Mouse (Mus musculus) T-helper 17 cell (primary cell): Measurements from ENCODE around the gene Kctd6.
"Not testable (repeated sequence)": the region's sequence is repeated elsewhere in the genome, so short reads cannot be mapped to it uniquely, and the experiment has no call there.

Experiments
- in situ Hi-C, 2 experiments: fragments of 300-600 bp; cut with MboI, MseI; formaldehyde crosslinking; loops; 1 replicate in 1 of 2; 2 replicates in 1 of 2; pipeline ENCODE4 v1.15.1; 2025; ENCODE audit warnings: high pct_unique_total_duplicates in 2 of 2

Gene Kctd6

GRCm38 (mm10) chr14:8250141-8250871 lies 36.4 kb downstream of the Kctd6 start:
- in situ Hi-C loops, result no loop called here

- in situ Hi-C loops, result no loop called here
Observed at GRCm38 (mm10) chr14:8251330-8251885, 37.5 kb downstream of the Kctd6 start.

- in situ Hi-C loops, result no loop called here
Observed at GRCm38 (mm10) chr14:8255076-8255729, 41.3 kb downstream of the Kctd6 start.

GRCm38 (mm10) chr14:8256072-8256471 lies 42.1 kb downstream of the Kctd6 start:
- in situ Hi-C loops, result no loop called here

GRCm38 (mm10) chr14:8256881-8257280 lies 42.9 kb downstream of the Kctd6 start:
- in situ Hi-C loops, result no loop called here

- in situ Hi-C loops, result no loop called here
Observed at GRCm38 (mm10) chr14:8257521-8258334, 43.8 kb downstream of the Kctd6 start.

GRCm38 (mm10) chr14:8258335-8258627 lies 44.3 kb downstream of the Kctd6 start:
- in situ Hi-C loops, result no loop called here

GRCm38 (mm10) chr14:8258752-8259151 lies 44.8 kb downstream of the Kctd6 start:
- in situ Hi-C loops, result no loop called here

GRCm38 (mm10) chr14:8259166-8259565 lies 45.2 kb downstream of the Kctd6 start, which contains the start of gene Acox2:
Gene Acox2, minus strand, starts transcription at chr14:8259353.
- in situ Hi-C loops, result no loop called here

GRCm38 (mm10) chr14:8260214-8260613 lies 46.3 kb downstream of the Kctd6 start:
- in situ Hi-C loops, result no loop called here

GRCm38 (mm10) chr14:8262242-8262641 lies 48.3 kb downstream of the Kctd6 start:
- in situ Hi-C loops, result no loop called here

GRCm38 (mm10) chr14:8264378-8264777 lies 50.4 kb downstream of the Kctd6 start:
- in situ Hi-C loops, result no loop called here

- in situ Hi-C loops, result not testable (repeated sequence)
Observed at GRCm38 (mm10) chr14:8271281-8271680, 57.3 kb downstream of the Kctd6 start.
